Mouse (Mus musculus): ENCODE measurements around the gene Csk. TPM values are rescaled to one million over a fixed set of nuclear protein-coding genes. Genes with fewer than 3 reads are reported as not detected.

The Csk gene
- total and polyA plus RNA-seq, 2 experiments from 2014 or later, result 10.8 to 54.2 TPM

DNA sequence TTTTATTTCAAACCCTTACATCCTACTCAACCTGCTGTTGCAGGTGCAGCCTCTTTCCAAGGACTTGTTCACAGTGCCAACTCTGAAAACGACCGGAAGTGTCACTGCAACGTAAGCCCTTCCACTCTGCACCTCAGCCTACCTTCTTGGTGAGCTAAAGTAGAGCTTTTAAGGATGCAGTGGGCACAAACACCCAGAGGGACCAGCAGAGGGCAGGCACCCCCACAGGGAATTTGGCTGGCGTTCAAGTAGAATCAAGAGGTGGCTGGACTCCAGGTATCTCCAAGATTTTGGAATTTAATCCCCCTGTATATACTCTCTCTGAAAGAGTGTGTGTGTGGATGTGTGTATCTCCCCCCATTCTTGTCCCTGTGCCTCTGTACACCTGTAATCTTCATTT is 4.4 kb upstream of the Csk start:
- DNase-seq (ENCODE audit: low spot score) (no peak), ATAC-seq (ENCODE audit: insufficient read depth, low read depth) (no peak)
- H3K4me3 ChIP-seq (ENCODE audit: low read depth, low read length), result no peak overlapping the region
- WGBS, result 53% methylated on average over 4 of the region's 4 CpGs
- no peaks in the 10 kb centered on the region for H3K36me3 ChIP-seq (replicated peaks; ENCODE audit: control insufficient read depth, insufficient read depth, low read length)
- no peak overlapping the region for H3K9ac ChIP-seq (replicated peaks; ENCODE audit: low read depth, low read length)
- H3K9me3 ChIP-seq (replicated peaks; ENCODE audit: control insufficient read depth, low read length), result no peaks in the 10 kb centered on the region
- H3K4me2 ChIP-seq (ENCODE audit: low read depth, low read length), result no peak overlapping the region
- no peak overlapping the region for H3K27ac ChIP-seq (ENCODE audit: low read depth)
- H3K4me1 ChIP-seq (ENCODE audit: control insufficient read depth, insufficient read depth), result peaks cover 3% of the 10 kb centered on the region; the same call in 1 of the 2 replicates
- TF ChIP-seq CTCF (IDR thresholded peaks at IDR 0.05; ENCODE audit: low read depth) (no peak), EP300 (IDR thresholded peaks at IDR 0.05; ENCODE audit: low read depth) (no peak)
- no peaks in the 10 kb centered on the region for H3K27me3 ChIP-seq (ENCODE audit: control insufficient read depth, insufficient read depth, low read length)

DNA sequence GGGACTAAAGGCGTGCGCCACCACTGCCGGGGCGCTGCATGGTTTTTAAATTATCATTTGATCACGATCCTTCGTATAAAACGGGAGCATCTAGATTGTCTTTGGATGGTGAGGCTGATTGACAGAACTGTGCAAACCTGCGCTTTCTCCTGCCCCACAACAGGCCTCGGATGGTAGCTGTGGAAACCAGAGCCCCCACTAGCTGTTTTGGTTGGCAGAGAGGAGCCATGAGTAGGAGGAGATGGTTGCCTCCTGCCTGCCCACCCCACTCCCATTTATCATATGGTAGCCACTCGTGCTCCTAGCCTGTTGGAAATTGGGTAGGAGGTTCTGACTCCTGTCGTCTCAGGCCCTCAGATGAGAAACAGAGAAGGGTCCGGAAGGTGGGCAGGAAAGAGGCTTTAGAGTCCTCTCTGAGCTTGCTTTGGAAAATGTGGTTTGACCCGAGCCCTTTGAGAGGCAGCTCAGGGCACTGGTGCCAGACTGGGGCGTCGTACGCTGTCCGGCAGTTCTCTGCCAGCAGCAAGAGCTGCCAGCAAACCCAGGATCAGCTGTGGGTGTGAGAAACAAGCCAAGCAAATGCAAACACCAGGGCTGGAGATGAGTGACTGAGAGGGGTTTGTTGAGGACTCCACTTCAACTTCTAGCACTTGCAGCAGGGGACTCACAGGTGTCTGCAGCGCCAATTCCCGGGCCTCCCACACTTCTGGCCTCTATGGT is 3.4 kb upstream of the Csk start:
- DNase-seq (ENCODE audit: low spot score) (no peak), ATAC-seq (ENCODE audit: insufficient read depth, low read depth) (no peak)
- 76% methylated on average over 19 of the region's 19 CpGs for WGBS
- Histone ChIP-seq H3K4me1 (ENCODE audit: control insufficient read depth, insufficient read depth) (peaks cover 3% of the 10 kb centered on the region; the same call in 1 of the 2 replicates), H3K27me3 (ENCODE audit: control insufficient read depth, insufficient read depth, low read length) (no peaks in the 10 kb centered on the region), H3K36me3 (replicated peaks; ENCODE audit: control insufficient read depth, insufficient read depth, low read length) (no peaks in the 10 kb centered on the region), H3K9me3 (replicated peaks; ENCODE audit: control insufficient read depth, low read length) (no peaks in the 10 kb centered on the region), H3K4me2 (ENCODE audit: low read depth, low read length) (no peak overlapping the region), H3K4me3 (ENCODE audit: low read depth, low read length) (no peak overlapping the region), H3K9ac (replicated peaks; ENCODE audit: low read depth, low read length) (no peak overlapping the region), H3K27ac (ENCODE audit: low read depth) (no peak overlapping the region)
- no peak for TF ChIP-seq EP300 (IDR thresholded peaks at IDR 0.05; ENCODE audit: low read depth)
- TF ChIP-seq CTCF (IDR thresholded peaks at IDR 0.05; ENCODE audit: low read depth), result no peak

DNA sequence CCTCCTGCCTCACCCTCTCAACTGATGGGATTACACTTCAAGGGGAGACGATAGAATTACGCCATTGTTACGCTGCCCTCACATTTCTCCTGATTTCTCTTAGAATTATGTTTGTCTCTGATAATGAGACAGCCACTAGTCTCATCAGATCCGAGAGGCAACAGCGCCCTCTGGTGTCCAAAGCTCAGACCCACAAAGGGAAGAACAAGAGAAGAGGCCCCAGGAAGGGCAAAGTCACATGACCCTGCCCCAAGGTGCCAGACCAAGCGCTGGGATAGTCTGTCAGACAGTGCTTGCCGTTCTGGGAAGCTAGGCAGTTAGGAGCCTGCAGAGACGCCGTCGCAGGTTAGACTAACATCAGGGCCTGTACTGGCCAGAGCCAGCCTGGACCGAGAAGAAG is 2.3 kb upstream of the Csk start:
- Histone ChIP-seq H3K27ac (ENCODE audit: low read depth) (no peak overlapping the region), H3K9me3 (replicated peaks; ENCODE audit: control insufficient read depth, low read length) (no peaks in the 10 kb centered on the region), H3K27me3 (ENCODE audit: control insufficient read depth, insufficient read depth, low read length) (no peaks in the 10 kb centered on the region), H3K4me3 (ENCODE audit: low read depth, low read length) (no peak overlapping the region), H3K9ac (replicated peaks; ENCODE audit: low read depth, low read length) (no peak overlapping the region), H3K4me2 (ENCODE audit: low read depth, low read length) (peak overlapping the region; percentile 42), H3K36me3 (replicated peaks; ENCODE audit: control insufficient read depth, insufficient read depth, low read length) (no peaks in the 10 kb centered on the region), H3K4me1 (ENCODE audit: control insufficient read depth, insufficient read depth) (peaks cover 7% of the 10 kb centered on the region; the same call in 1 of the 2 replicates)
- peak; percentile 98 for TF ChIP-seq CTCF (IDR thresholded peaks at IDR 0.05; ENCODE audit: low read depth)
- no peak for TF ChIP-seq EP300 (IDR thresholded peaks at IDR 0.05; ENCODE audit: low read depth)
- WGBS, result 2% methylated on average over 11 of the region's 11 CpGs
- peak; percentile 84 for ATAC-seq (ENCODE audit: insufficient read depth, low read depth)
- peak; percentile 82 for DNase-seq (ENCODE audit: low spot score)

DNA sequence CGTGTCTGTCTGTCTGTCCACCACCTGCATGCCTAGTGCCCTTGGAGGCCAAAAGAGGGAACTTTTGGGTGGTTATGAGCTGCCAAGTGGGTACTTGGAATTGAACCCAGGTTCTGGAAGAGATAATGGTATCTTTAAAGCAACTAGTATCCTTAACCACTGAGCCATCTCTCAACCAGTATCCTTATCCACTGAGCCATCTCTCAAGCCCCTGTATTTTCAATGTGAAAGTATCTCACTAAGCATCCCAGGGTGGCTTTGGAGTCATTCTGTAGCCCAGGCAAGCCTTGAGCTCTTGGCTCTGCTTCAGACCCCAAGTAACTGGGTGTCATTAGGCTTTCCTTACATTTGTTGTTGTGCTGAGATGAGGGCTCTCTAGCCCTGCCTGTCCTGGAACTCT is 1.5 kb upstream of the Csk start:
- Histone ChIP-seq H3K9me3 (replicated peaks; ENCODE audit: control insufficient read depth, low read length) (no peaks in the 10 kb centered on the region), H3K36me3 (replicated peaks; ENCODE audit: control insufficient read depth, insufficient read depth, low read length) (no peaks in the 10 kb centered on the region), H3K4me3 (ENCODE audit: low read depth, low read length) (no peak overlapping the region), H3K27ac (ENCODE audit: low read depth) (no peak overlapping the region), H3K27me3 (ENCODE audit: control insufficient read depth, insufficient read depth, low read length) (no peaks in the 10 kb centered on the region), H3K9ac (replicated peaks; ENCODE audit: low read depth, low read length) (no peak overlapping the region), H3K4me2 (ENCODE audit: low read depth, low read length) (no peak overlapping the region), H3K4me1 (ENCODE audit: control insufficient read depth, insufficient read depth) (peaks cover 9% of the 10 kb centered on the region; the same call in 1 of the 2 replicates)
- WGBS, result 85% methylated on average over 1 of the region's 1 CpGs
- TF ChIP-seq EP300 (IDR thresholded peaks at IDR 0.05; ENCODE audit: low read depth) (no peak), CTCF (IDR thresholded peaks at IDR 0.05; ENCODE audit: low read depth) (no peak)
- DNase-seq (ENCODE audit: low spot score), result no peak
- no peak for ATAC-seq (ENCODE audit: insufficient read depth, low read depth)

DNA sequence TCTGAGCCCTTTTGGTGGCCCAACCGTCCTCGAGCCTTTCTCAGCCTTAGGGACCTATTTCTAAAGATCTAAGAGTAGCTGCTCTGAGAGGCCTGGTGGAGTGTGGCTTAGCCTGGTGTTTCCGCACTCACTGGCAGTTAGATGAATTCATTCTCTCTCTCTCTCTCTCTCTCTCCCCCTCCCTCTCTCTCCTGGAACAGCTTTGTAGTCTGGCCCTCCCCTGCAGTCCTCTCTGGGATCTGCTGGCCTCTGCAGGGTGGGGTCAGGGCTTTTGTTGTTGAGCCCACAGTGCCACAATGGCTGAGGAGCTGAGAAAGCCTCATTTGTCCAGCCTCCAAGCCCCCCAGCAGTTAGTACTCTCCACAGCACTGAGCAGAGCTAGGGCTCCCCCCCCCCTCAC is 576 bp downstream of the Csk start:
- H3K36me3 ChIP-seq (replicated peaks; ENCODE audit: control insufficient read depth, insufficient read depth, low read length), result no peaks in the 10 kb centered on the region
- no peak for DNase-seq (ENCODE audit: low spot score)
- H3K27me3 ChIP-seq (ENCODE audit: control insufficient read depth, insufficient read depth, low read length), result no peaks in the 10 kb centered on the region
- WGBS, result 56% methylated on average over 3 of the region's 3 CpGs
- no peak overlapping the region; the same call in 1 of the 2 replicates for H3K27ac ChIP-seq (ENCODE audit: low read depth)
- peaks cover 9% of the 10 kb centered on the region; the same call in 1 of the 2 replicates for H3K4me1 ChIP-seq (ENCODE audit: control insufficient read depth, insufficient read depth)
- no peaks in the 10 kb centered on the region for H3K9me3 ChIP-seq (replicated peaks; ENCODE audit: control insufficient read depth, low read length)
- no peak overlapping the region for H3K4me3 ChIP-seq (ENCODE audit: low read depth, low read length)
- H3K4me2 ChIP-seq (ENCODE audit: low read depth, low read length), result no peak overlapping the region
- no peak for ATAC-seq (ENCODE audit: insufficient read depth, low read depth)
- TF ChIP-seq CTCF (IDR thresholded peaks at IDR 0.05; ENCODE audit: low read depth), result no peak
- no peak for TF ChIP-seq EP300 (IDR thresholded peaks at IDR 0.05; ENCODE audit: low read depth)
- no peak overlapping the region for H3K9ac ChIP-seq (replicated peaks; ENCODE audit: low read depth, low read length)

DNA sequence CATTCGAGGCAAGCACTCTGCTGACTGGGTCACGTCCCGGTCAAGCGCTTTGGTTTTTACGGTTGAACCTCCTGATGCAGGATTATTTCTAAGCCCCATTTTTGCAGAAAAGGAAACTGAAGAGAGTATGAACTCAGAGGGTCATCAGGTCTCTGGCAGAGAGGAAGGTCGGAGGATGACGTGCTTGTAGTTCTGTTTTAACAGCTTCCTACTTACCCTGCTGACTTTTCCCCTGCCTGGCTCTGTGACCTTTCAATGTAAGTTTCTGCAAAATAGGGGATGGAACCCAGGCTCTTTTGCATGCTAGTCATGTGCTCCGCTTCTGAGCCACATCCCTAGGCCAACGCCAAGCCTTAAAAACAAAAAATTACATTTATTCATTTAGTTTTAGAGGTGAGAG is 1.1 kb downstream of the Csk start:
- WGBS, result 72% methylated on average over 9 of the region's 9 CpGs
- DNase-seq (ENCODE audit: low spot score), result no peak
- Histone ChIP-seq H3K9ac (replicated peaks; ENCODE audit: low read depth, low read length) (no peak overlapping the region), H3K4me3 (ENCODE audit: low read depth, low read length) (no peak overlapping the region), H3K27me3 (ENCODE audit: control insufficient read depth, insufficient read depth, low read length) (no peaks in the 10 kb centered on the region), H3K4me1 (ENCODE audit: control insufficient read depth, insufficient read depth) (peaks cover 9% of the 10 kb centered on the region; the same call in 1 of the 2 replicates), H3K4me2 (ENCODE audit: low read depth, low read length) (no peak overlapping the region), H3K36me3 (replicated peaks; ENCODE audit: control insufficient read depth, insufficient read depth, low read length) (no peaks in the 10 kb centered on the region), H3K9me3 (replicated peaks; ENCODE audit: control insufficient read depth, low read length) (no peaks in the 10 kb centered on the region), H3K27ac (ENCODE audit: low read depth) (no peak overlapping the region; the same call in 1 of the 2 replicates)
- no peak for TF ChIP-seq EP300 (IDR thresholded peaks at IDR 0.05; ENCODE audit: low read depth)
- no peak for TF ChIP-seq CTCF (IDR thresholded peaks at IDR 0.05; ENCODE audit: low read depth)
- no peak for ATAC-seq (ENCODE audit: insufficient read depth, low read depth)
